Mouse (Mus musculus) CD8-positive naive resting alpha-beta T cell, adult 2 months (primary cell): ENCODE data around the gene Nup50.

Experiments
- DNase-seq, 2 experiments: peaks; one replicate each; pipeline ENCODE4 v3.0.0; 2022; ENCODE audit warnings: low read depth in 2 of 2, low spot score in 2 of 2

The Nup50 gene

GRCm38 (mm10) chr15:84987874-84988825, 64.9 kb downstream of the Nup50 start, which contains the start of gene 5031439G07Rik:
Gene 5031439G07Rik, minus strand, starts transcription at chr15:84988551.
- peak; percentile 77 to 80 for DNase-seq

- DNase-seq = no peak
These were observed 65.9 kb downstream of the Nup50 start for GRCm38 (mm10) chr15:84989098-84989497.

GRCm38 (mm10) chr15:84989771-84990170, 66.6 kb downstream of the Nup50 start:
- no peak for DNase-seq
